Mouse (Mus musculus): ENCODE data around the gene Ercc1. TPM values are rescaled to one million over a fixed set of nuclear protein-coding genes. Genes with fewer than 3 reads are reported as not detected.
A peak's percentile ranks its signal among the peaks of the same experiment; 100 is the strongest.

The Ercc1 gene
- polyA plus RNA-seq, 2 experiments = 9.8 to 15.7 TPM

- Histone ChIP-seq H3K4me3 (ENCODE audit: insufficient read depth in 1 of 2, low read depth in 2 of 2, low read length in 2 of 2) (no peak overlapping the region), H3K4me2 (ENCODE audit: low read depth) (peak overlapping the region; percentile 75; the same call in 1 of the 2 replicates), H3K27me3 (ENCODE audit: control insufficient read depth, insufficient read depth, low read length) (peaks cover 3% of the 10 kb centered on the region), H3K27ac (no peak overlapping the region), H3K4me1 (replicated peaks; ENCODE audit: control insufficient read depth in 2 of 2, insufficient read depth in 2 of 2, low read length in 1 of 2) (peaks cover 16 to 17% of the 10 kb centered on the region in 2 experiments), H3K9ac (replicated peaks) (no peak overlapping the region), H3K36me3 (replicated peaks; ENCODE audit: control insufficient read depth, insufficient read depth, low read depth) (no peaks in the 10 kb centered on the region), H3K9me3 (ENCODE audit: control insufficient read depth, low read length) (no peaks in the 10 kb centered on the region)
- ATAC-seq (ENCODE audit: insufficient read depth) = no peak
- 59% methylated on average over 5 of the region's 5 CpGs for WGBS (ENCODE audit: insufficient replicate concordance)
- no peak for DNase-seq (ENCODE audit: low read depth in 3 of 3, low spot score in 3 of 3)
- TF ChIP-seq EP300 (IDR thresholded peaks at IDR 0.05; ENCODE audit: low read depth) = no peak
- no peak for TF ChIP-seq CTCF (IDR thresholded peaks at IDR 0.05; ENCODE audit: low read depth)
Measured at GRCm38 (mm10) chr7:19327782-19328181, 16.8 kb upstream of the Ercc1 start.

- no peaks in the 10 kb centered on the region for H3K9me3 ChIP-seq (ENCODE audit: control insufficient read depth, low read length)
- no peak overlapping the region for H3K4me2 ChIP-seq (ENCODE audit: low read depth)
- no peaks in the 10 kb centered on the region for H3K36me3 ChIP-seq (replicated peaks; ENCODE audit: control insufficient read depth, insufficient read depth, low read depth)
- no peak overlapping the region for H3K9ac ChIP-seq (replicated peaks)
- no peak for ATAC-seq (ENCODE audit: insufficient read depth)
- peaks cover 16 to 17% of the 10 kb centered on the region in 2 experiments for H3K4me1 ChIP-seq (replicated peaks; ENCODE audit: control insufficient read depth in 2 of 2, insufficient read depth in 2 of 2, low read length in 1 of 2)
- peak; percentile 55 for TF ChIP-seq CTCF (IDR thresholded peaks at IDR 0.05; ENCODE audit: low read depth)
- TF ChIP-seq EP300 (IDR thresholded peaks at IDR 0.05; ENCODE audit: low read depth) = no peak
- H3K4me3 ChIP-seq (ENCODE audit: insufficient read depth in 1 of 2, low read depth in 2 of 2, low read length in 2 of 2) = no peak overlapping the region
- H3K27ac ChIP-seq = no peak overlapping the region
- no peak for DNase-seq (ENCODE audit: low read depth in 3 of 3, low spot score in 3 of 3)
- peaks cover 4% of the 10 kb centered on the region for H3K27me3 ChIP-seq (ENCODE audit: control insufficient read depth, insufficient read depth, low read length)
Measured at GRCm38 (mm10) chr7:19328425-19328824, 16.2 kb upstream of the Ercc1 start.

GRCm38 (mm10) chr7:19331910-19332309, 12.7 kb upstream of the Ercc1 start:
- 34% methylated on average over 2 of the region's 2 CpGs for WGBS (ENCODE audit: insufficient replicate concordance)
- no peak for TF ChIP-seq CTCF (IDR thresholded peaks at IDR 0.05; ENCODE audit: low read depth)
- TF ChIP-seq EP300 (IDR thresholded peaks at IDR 0.05; ENCODE audit: low read depth) = no peak
- Histone ChIP-seq H3K9me3 (ENCODE audit: control insufficient read depth, low read length) (no peaks in the 10 kb centered on the region), H3K27ac (no peak overlapping the region), H3K36me3 (replicated peaks; ENCODE audit: control insufficient read depth, insufficient read depth, low read depth) (no peaks in the 10 kb centered on the region), H3K27me3 (ENCODE audit: control insufficient read depth, insufficient read depth, low read length) (peaks cover 4% of the 10 kb centered on the region), H3K4me2 (ENCODE audit: low read depth) (no peak overlapping the region), H3K4me3 (ENCODE audit: insufficient read depth in 1 of 2, low read depth in 2 of 2, low read length in 2 of 2) (no peak overlapping the region), H3K4me1 (replicated peaks; ENCODE audit: control insufficient read depth in 2 of 2, insufficient read depth in 2 of 2, low read length in 1 of 2) (peaks cover 9 to 11% of the 10 kb centered on the region in 2 experiments), H3K9ac (replicated peaks) (no peak overlapping the region)
- DNase-seq (ENCODE audit: low read depth in 3 of 3, low spot score in 3 of 3) (no peak), ATAC-seq (ENCODE audit: insufficient read depth) (no peak)

GRCm38 (mm10) chr7:19332709-19333352, 11.7 kb upstream of the Ercc1 start:
- Histone ChIP-seq H3K4me1 (replicated peaks; ENCODE audit: control insufficient read depth in 2 of 2, insufficient read depth in 2 of 2, low read length in 1 of 2) (peaks cover 3% of the 10 kb centered on the region in 2 experiments; a peak in 3 of 4 replicates), H3K9ac (replicated peaks) (peak overlapping the region; percentile 32), H3K4me3 (ENCODE audit: insufficient read depth in 1 of 2, low read depth in 2 of 2, low read length in 2 of 2) (peak overlapping the region; percentile 55 to 57), H3K27ac (no peak overlapping the region), H3K9me3 (ENCODE audit: control insufficient read depth, low read length) (no peaks in the 10 kb centered on the region), H3K36me3 (replicated peaks; ENCODE audit: control insufficient read depth, insufficient read depth, low read depth) (no peaks in the 10 kb centered on the region), H3K27me3 (ENCODE audit: control insufficient read depth, insufficient read depth, low read length) (peaks cover 4% of the 10 kb centered on the region), H3K4me2 (ENCODE audit: low read depth) (peak overlapping the region; percentile 66)
- ATAC-seq (ENCODE audit: insufficient read depth) (peak; percentile 60), DNase-seq (ENCODE audit: low read depth in 3 of 3, low spot score in 3 of 3) (no peak)
- under 1% methylated on average over 52 of the region's 52 CpGs for WGBS (ENCODE audit: insufficient replicate concordance)
- TF ChIP-seq CTCF (IDR thresholded peaks at IDR 0.05; ENCODE audit: low read depth) (no peak), EP300 (IDR thresholded peaks at IDR 0.05; ENCODE audit: low read depth) (no peak)

- Histone ChIP-seq H3K4me3 (ENCODE audit: insufficient read depth in 1 of 2, low read depth in 2 of 2, low read length in 2 of 2) (no peak overlapping the region), H3K27ac (no peak overlapping the region), H3K9ac (replicated peaks) (no peak overlapping the region), H3K27me3 (ENCODE audit: control insufficient read depth, insufficient read depth, low read length) (peaks cover 4% of the 10 kb centered on the region), H3K36me3 (replicated peaks; ENCODE audit: control insufficient read depth, insufficient read depth, low read depth) (no peaks in the 10 kb centered on the region), H3K4me2 (ENCODE audit: low read depth) (no peak overlapping the region), H3K4me1 (replicated peaks; ENCODE audit: control insufficient read depth in 2 of 2, insufficient read depth in 2 of 2, low read length in 1 of 2) (peaks cover 3% of the 10 kb centered on the region in 2 experiments; a peak in 2 of 4 replicates), H3K9me3 (ENCODE audit: control insufficient read depth, low read length) (no peaks in the 10 kb centered on the region)
- WGBS (ENCODE audit: insufficient replicate concordance) = 27% methylated on average over 3 of the region's 3 CpGs
- ATAC-seq (ENCODE audit: insufficient read depth) (no peak), DNase-seq (ENCODE audit: low read depth in 3 of 3, low spot score in 3 of 3) (no peak)
- TF ChIP-seq CTCF (IDR thresholded peaks at IDR 0.05; ENCODE audit: low read depth) (no peak), EP300 (IDR thresholded peaks at IDR 0.05; ENCODE audit: low read depth) (no peak)
Measured at GRCm38 (mm10) chr7:19335583-19335982, 9.0 kb upstream of the Ercc1 start.
